In the genomic region with DNA sequence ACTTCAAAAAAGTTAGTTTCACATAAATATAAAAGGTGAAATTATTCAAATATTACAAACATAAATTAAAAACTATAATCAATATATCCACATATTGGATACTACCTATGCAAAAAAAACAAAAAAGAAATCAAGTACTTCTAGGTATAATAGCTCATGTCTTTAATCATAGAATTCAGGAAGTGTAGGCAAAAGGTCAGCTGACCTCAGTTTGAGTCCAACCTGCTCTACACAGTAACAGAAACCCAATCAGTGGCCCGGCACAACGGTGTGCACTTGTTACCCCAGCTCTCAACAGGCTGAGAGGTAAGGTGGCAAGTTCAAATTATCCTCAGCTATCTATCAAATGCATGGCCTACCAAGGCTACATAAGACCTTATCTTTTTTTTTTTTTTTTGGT, we compare ENCODE assay signal across 20 mouse cellular contexts. TPM values are rescaled to one million over a fixed set of nuclear protein-coding genes. Genes with fewer than 3 reads are reported as not detected.
A peak's percentile ranks its signal among the peaks of the same experiment; 100 is the strongest.
DNase-seq lines count a peak whose midpoint lies in the region; ATAC-seq and TF ChIP-seq lines count a peak whose summit lies in the region.
"Had no signal": no experiment of that assay in that cellular context is flagged by ENCODE, and none has a peak within 500 bp of the region (broad histone marks: within the 10 kb centered on the region; RNA-seq: fewer than 3 reads in every experiment).

No protein-coding gene starts in this region.

- DNase-seq in MEL (ENCODE audit: low read depth, low spot score) = peak; percentile 29
- no peak for DNase-seq in layer of hippocampus, adult 18-20 months (ENCODE audit: low spot score in 2 of 2)
- DNase-seq in forebrain, postnatal 0 days = no peak
- DNase-seq: adrenal gland, adult 2 months; adrenal gland, adult 8-10 months; adrenal gland, postnatal 10 days; adrenal gland, postnatal 14 days; adrenal gland, postnatal 25 days; adrenal gland, postnatal 36 days; B cell, adult 2 months; cerebellum, adult 11 months; cerebellum, adult 11-12 months; cerebellum, adult 18-20 months; cerebellum, adult 2 months had no signal

- H3K9ac ChIP-seq in MEL (ENCODE audit: control insufficient read depth, low read depth, low read length, poor library complexity, severe bottlenecking) = no peak overlapping the region
- no peak overlapping the region for H3K9ac ChIP-seq in forebrain, postnatal 0 days

- H3K79me2 ChIP-seq in MEL (ENCODE audit: control insufficient read depth, insufficient read depth, low read length, poor library complexity) = peaks cover 13% of the 10 kb centered on the region; the same call in 1 of the 2 replicates

- TF ChIP-seq EP300 in MEL (IDR thresholded peaks at IDR 0.05; ENCODE audit: low read depth in 1 of 2, low read length in 2 of 2) = no peak

- H3K9me3 ChIP-seq in MEL (replicated peaks; ENCODE audit: insufficient read depth, low read length) = no peaks in the 10 kb centered on the region
- H3K9me3 ChIP-seq in forebrain, postnatal 0 days (ENCODE audit: low read length) = no peaks in the 10 kb centered on the region
- H3K9me3 ChIP-seq: G1E had no signal

- no peak overlapping the region for H3K27ac ChIP-seq in MEL (ENCODE audit: control insufficient read depth, low read depth, low read length)
- no peak overlapping the region for H3K27ac ChIP-seq in forebrain, postnatal 0 days (ENCODE audit: low read depth, low read length)

- no peak for TF ChIP-seq CTCF in MEL (IDR thresholded peaks at IDR 0.05 in 2 of 3, conservative IDR thresholded peaks at IDR 0.05 in 1 of 3; ENCODE audit: control insufficient read depth in 1 of 3, insufficient read depth in 1 of 3, low read depth in 2 of 3, low read length in 3 of 3, poor library complexity in 1 of 3, severe bottlenecking in 1 of 3)
- TF ChIP-seq CTCF in forebrain, postnatal 0 days (IDR thresholded peaks at IDR 0.05; ENCODE audit: low read depth) = no peak

- no peak overlapping the region for H3K4me2 ChIP-seq in forebrain, postnatal 0 days (ENCODE audit: low read depth)

- 98% methylated on average over 2 of the region's 2 CpGs for WGBS in forebrain, postnatal 0 days

- H3K36me3 ChIP-seq in MEL (ENCODE audit: control insufficient read depth in 1 of 2, insufficient read depth in 2 of 2, low read length in 2 of 2) = peaks cover 12 to 23% of the 10 kb centered on the region in 2 experiments
- H3K36me3 ChIP-seq in forebrain, postnatal 0 days (ENCODE audit: insufficient read depth) = no peaks in the 10 kb centered on the region

- ATAC-seq in monocyte, adult 5-6 weeks (replicated peaks; ENCODE audit: insufficient number of reproducible peaks, low FRiP score, low TSS enrichment, poor library complexity, severe bottlenecking) = peak; percentile 56
- ATAC-seq in forebrain, postnatal 0 days = no peak
- ATAC-seq: activated CD4-positive, CD25-positive, alpha-beta regulatory T cell, adult 4 months; CD4-positive, CD25-positive, alpha-beta regulatory T cell, adult 4 months; Patski had no signal

- no peak for TF ChIP-seq POLR2A in MEL (IDR thresholded peaks at IDR 0.05; ENCODE audit: control insufficient read depth in 1 of 2, insufficient read depth in 1 of 2, low read depth in 1 of 2, low read length in 2 of 2, poor library complexity in 1 of 2)

- no peak for TF ChIP-seq RAD21 in MEL (IDR thresholded peaks at IDR 0.05; ENCODE audit: low read depth, low read length)

- no peaks in the 10 kb centered on the region for H3K27me3 ChIP-seq in MEL (ENCODE audit: control insufficient read depth in 1 of 2, insufficient read depth in 2 of 2, low read length in 2 of 2)
- no peaks in the 10 kb centered on the region for H3K27me3 ChIP-seq in forebrain, postnatal 0 days (ENCODE audit: insufficient read depth, low read length)
- H3K27me3 ChIP-seq: CH12.LX, Patski had no signal

- no peak overlapping the region for H3K4me3 ChIP-seq in MEL (ENCODE audit: control insufficient read depth in 1 of 2, insufficient read depth in 1 of 2, low read depth in 2 of 2, low read length in 2 of 2)
- no peak overlapping the region for H3K4me3 ChIP-seq in forebrain, postnatal 0 days (ENCODE audit: low read depth, low read length)

- H3K4me1 ChIP-seq in MEL (ENCODE audit: control insufficient read depth in 1 of 2, insufficient read depth in 2 of 2, low read length in 2 of 2) = peaks cover 5 to 6% of the 10 kb centered on the region in 2 experiments; a peak in 3 of 4 replicates
- no peaks in the 10 kb centered on the region for H3K4me1 ChIP-seq in forebrain, postnatal 0 days (ENCODE audit: insufficient read depth)

TF ChIP-seq in MEL, 35 proteins besides CTCF, POLR2A, EP300 and RAD21:
- TF ChIP-seq USF1 (IDR thresholded peaks at IDR 0.05; ENCODE audit: low read depth, low read length) = peak; percentile 51
- no peak for TF ChIP-seq HCFC1 (IDR thresholded peaks at IDR 0.05; ENCODE audit: low read depth, low read length)
TF ChIP-seq in MEL: peak in this region for 1.

RNA-seq across cellular contexts. Expression of a gene that starts 16.8 kb away (rescaled TPM):
- total RNA-seq in MEL (2012; rRNA removed) = 15.9 and 16.1 TPM in 2 replicates
- polyA plus RNA-seq in MEL (2012; ENCODE audit: insufficient read depth in 1 of 2, insufficient read length in 2 of 2, low read depth in 1 of 2, low replicate concordance in 2 of 2, missing spikeins in 1 of 2) = 10 to 100 TPM in 1 of 2 experiments, 1 to 10 TPM in 1; 7.9 to 31.0 TPM
- total RNA-seq in monocyte, adult 5-6 weeks (2017) = 63.1 to 91.5 TPM (median 68.0 TPM) in 3 replicates
- total RNA-seq in layer of hippocampus, adult 18-20 months (2021) = 100 to 1,000 TPM; 109 to 110 TPM
- total RNA-seq in forebrain, postnatal 0 days (2014; rRNA removed) = 74.2 and 87.4 TPM in 2 replicates
- polyA plus RNA-seq in forebrain, postnatal 0 days (2015; fragmentation: Nextera tagmentation; extraction: Ambion mirVana) = 20.4 and 30.8 TPM in 2 replicates
